Mouse (Mus musculus) T-helper 17 cell (primary cell): ENCODE measurements at regions not wholly inside any gene's neighbourhood (a gene's known extent, or its start where the extent isn't known, plus 50 kb on each side); places are given as distances from the start of the nearest gene placed in this dataset.

ENCODE experiments used
- in situ Hi-C, 2 experiments: fragments of 300-600 bp; cut with MboI, MseI; formaldehyde crosslinking; loops; 1 replicate in 1 of 2; 2 replicates in 1 of 2; pipeline ENCODE4 v1.15.1; 2025; ENCODE audit warnings: high pct_unique_total_duplicates in 2 of 2

DNA sequence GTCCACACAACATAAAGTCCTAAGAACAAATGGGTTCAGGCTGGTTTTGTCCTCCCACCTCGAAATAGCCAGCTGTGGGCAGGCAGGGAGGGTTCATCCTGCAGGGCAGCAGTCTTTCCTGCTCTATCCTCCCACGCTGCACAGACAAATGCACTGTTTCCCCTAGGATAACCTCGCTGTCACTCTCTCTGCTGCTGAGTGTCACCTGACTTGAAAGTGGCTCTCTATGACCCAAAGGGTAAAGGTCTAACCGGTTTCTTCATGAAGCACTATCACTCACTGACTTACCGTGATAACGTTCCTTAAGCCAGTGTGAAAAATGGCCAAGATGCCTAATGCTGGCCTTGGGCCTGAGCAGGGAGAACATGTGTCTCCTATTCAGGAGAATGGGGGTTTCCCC lies 78.2 kb upstream of the Spdye4c start:
- in situ Hi-C loops = loop anchor here in 1 of 2 experiments (5.0 kb wide), 1 partner anchor 76 kb away; no protein-coding TSS in a partner anchor

DNA sequence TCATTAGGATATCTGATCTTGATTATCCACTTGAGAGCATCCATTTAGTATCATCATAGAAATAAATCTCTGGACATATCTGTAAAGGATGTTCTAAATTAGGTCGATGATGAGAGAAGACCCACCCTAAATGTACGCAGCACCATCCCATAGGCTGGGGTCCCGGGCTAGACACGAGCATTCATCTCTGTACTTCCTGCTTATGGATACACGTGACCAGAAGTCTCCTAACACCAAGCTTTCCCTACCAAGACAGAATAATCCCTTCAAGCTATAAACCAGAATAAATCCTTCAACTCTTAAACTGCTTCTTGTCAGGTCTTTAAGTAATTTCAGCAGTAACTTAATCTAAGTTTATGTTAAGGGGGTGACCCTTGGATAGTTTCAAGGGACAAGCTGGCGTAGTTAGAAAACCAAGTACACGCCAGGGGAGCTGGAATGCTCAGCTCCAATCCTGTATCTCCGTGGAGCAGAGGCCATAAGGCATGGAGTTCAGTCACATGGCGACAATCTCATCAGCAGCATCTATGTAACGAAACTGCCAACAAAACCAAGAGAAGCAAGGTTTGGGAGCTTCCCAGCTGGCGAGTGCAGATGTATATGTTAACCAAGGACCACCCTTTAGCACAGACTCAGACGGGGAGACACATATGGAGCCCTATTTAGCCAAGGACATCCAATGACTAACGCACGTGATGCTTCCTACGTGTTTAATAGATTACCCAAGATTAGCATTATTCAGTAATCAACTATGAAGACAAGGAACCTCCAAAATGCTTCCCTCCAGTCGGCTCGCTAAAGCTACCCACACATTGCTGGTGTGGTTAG lies 76.3 kb upstream of the Spdye4c start:
- in situ Hi-C loops = loop anchor here in 1 of 2 experiments (5.0 kb wide), 1 partner anchor 77 kb away; no protein-coding TSS in a partner anchor

- in situ Hi-C loops = no loop called here
Observed at GRCm38 (mm10) chr2:128515701-128516100, 75.3 kb upstream of the Spdye4c start.

DNA sequence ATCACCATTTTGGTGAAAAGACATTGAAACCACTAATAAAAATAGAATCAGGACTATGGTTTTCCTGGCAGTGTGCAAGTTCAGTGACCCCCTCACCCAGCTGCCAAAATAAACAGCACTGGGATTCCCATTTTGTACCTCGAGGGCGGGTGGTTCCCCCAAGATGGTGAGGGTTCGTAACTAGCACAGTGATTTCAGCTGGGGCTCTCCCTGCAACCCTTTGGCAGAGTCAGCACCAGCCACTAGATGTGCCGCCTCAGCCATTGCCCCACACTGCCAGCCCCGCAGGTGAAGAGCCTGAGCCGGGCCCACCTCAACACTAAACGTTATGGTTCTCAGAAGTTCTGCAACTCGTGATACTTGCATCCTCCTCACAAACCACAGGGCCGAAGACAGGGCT lies 74.3 kb upstream of the Spdye4c start:
- in situ Hi-C loops = no loop called here

DNA sequence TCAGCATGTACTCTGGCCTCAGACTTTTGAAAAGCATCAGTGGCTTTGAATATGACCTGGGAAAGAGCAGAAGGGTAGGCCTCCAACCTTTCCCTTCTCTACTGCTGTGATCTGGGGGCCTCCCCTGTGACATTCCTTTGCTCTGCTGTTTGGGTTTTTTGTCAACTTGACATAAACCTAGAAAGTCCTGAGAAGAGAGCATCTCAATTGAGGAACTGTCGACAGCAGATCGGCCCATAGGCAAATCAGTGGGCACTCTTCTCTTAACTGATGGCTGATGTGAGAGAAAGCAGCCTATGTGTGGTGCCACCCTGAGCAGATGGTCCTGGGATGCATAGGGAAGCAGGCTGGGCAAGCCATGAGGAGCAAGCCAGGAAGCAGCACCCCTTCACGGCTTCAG lies 72.9 kb upstream of the Spdye4c start:
- in situ Hi-C loops = no loop called here

DNA sequence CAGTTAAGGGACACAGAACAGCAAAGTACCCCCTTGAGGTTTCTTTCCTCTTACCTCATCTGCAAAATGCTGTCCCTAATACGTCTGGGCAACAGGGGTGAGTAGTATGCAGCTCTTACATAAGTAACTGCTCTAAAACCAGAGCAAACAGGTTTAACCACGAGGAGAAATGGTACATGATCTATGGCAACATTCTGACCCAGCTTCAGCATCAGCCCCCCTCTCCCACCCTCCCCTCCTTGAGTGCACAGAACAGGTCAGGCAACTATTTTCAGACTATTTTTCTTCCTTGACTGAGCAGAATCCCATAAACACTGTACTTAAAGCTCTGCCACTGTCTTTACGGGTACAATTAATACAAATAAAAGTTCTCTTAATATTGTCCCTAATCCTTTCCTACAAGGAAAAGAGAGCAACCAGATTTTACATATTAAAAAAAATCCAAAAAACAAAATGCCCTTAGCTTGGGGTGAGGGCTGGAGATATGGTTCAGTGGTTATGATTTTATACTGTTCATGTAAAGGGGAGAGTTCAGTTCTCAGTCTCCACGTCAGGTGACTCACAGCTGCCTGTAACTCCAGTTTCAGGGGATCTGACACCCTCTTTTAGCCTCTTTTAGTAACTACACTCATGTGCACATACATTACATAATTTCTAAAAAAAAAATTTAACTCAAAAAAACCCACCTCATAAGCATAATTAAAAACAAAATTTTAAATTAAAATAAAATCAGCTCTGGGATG lies 69.1 kb upstream of the Spdye4c start:
- in situ Hi-C loops = no loop called here

- in situ Hi-C loops = no loop called here
Observed at GRCm38 (mm10) chr2:128523425-128524108, 67.4 kb upstream of the Spdye4c start.

DNA sequence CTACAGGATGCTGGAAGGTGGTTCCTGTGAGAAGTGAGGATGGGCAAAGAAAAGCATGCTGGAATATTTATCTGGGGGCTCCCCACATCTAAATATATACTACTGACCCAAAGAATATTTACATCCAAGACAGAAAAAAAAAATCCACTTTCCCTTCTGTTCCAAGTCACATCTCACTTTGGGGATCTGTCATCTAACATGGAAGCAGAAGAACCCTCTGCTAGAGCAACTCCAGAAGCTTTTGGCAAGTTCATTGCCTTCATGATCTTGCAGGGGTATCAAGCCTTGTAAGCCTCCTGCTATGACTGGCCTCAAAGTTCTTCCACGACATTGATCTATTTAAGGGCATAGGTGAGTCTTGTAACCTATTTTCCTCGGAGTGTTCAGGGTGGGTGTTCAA lies 64.9 kb upstream of the Spdye4c start:
- in situ Hi-C loops = no loop called here

DNA sequence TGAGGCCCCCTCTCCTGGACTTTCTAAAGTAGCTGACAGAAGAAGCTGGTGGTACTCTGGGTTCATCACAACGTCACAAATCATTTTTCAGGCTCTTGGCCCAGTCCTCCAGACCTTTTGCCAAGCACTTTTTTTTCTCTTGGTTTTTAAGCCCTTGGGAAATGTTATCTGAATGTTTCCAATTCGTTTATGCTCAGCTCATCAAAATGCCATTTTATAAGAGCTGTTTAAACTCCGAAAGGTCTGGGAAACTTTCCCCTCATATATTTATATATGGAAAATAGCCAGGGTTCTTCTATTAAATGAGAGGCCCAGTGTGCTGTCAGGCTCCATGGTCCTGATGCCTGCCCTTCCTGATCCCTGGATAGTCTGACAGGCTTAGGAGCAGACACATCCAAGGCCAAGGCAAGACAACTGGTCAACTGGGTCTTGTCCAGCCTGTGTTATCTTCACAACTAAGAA lies 64.1 kb upstream of the Spdye4c start:
- in situ Hi-C loops = no loop called here

- in situ Hi-C loops = no loop called here
Observed at GRCm38 (mm10) chr2:128536294-128536693, 54.7 kb upstream of the Spdye4c start.

GRCm38 (mm10) chr2:128537425-128537824 lies 53.6 kb upstream of the Spdye4c start:
- in situ Hi-C loops = no loop called here

GRCm38 (mm10) chr2:128538736-128539135 lies 52.3 kb upstream of the Spdye4c start:
- in situ Hi-C loops = no loop called here
